Mouse (Mus musculus): Measurements from ENCODE around the gene Glce. TPM values are rescaled to one million over a fixed set of nuclear protein-coding genes. Genes with fewer than 3 reads are reported as not detected.

Glce gene
- polyA plus RNA-seq, 1 experiment from 2014 or later = 19.5 TPM

GRCm38 (mm10) chr9:62132005-62132782 lies 9.7 kb upstream of the Glce start:
- H3K9me3 ChIP-seq (ENCODE audit: control insufficient read depth, low read length) = no peaks in the 10 kb centered on the region
- H3K4me3 ChIP-seq (ENCODE audit: low read depth, low read length) = no peak overlapping the region
- no peaks in the 10 kb centered on the region for H3K36me3 ChIP-seq (ENCODE audit: control insufficient read depth, insufficient read depth, low read length)
- H3K4me2 ChIP-seq (ENCODE audit: low read depth, low read length, severe bottlenecking) = no peak overlapping the region
- no peaks in the 10 kb centered on the region for H3K4me1 ChIP-seq (replicated peaks; ENCODE audit: control insufficient read depth, insufficient read depth, low read length)
- H3K9ac ChIP-seq (ENCODE audit: low read length) = no peak overlapping the region
- WGBS = 73% methylated on average over 4 of the region's 4 CpGs
- H3K27me3 ChIP-seq (ENCODE audit: control insufficient read depth, insufficient read depth, low read length) = no peaks in the 10 kb centered on the region
- ATAC-seq (replicated peaks; ENCODE audit: low FRiP score) (no peak), DNase-seq (ENCODE audit: low spot score) (no peak)
- H3K27ac ChIP-seq (ENCODE audit: low read depth, low read length) = no peak overlapping the region

DNA sequence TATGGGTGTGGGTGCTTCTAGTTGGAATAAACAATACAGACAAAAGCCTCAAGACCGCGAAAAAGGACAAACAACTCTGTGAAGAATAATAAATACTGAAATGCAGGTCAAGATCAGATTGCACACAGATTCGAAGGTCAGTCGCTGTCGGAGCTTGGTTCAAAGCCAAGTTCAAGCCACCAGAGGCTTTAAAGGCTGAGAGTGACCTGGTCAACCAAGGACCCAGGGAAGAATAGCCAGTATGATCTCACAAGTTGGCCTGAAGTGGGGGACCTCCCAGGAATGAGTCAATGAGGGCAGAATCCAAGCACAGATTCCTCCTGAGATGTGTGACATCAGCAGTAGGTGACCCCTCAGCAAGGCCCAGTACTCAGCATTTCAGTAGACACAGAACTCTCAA lies 8.3 kb upstream of the Glce start:
- ATAC-seq (replicated peaks; ENCODE audit: low FRiP score) (no peak), DNase-seq (ENCODE audit: low spot score) (no peak)
- Histone ChIP-seq H3K36me3 (ENCODE audit: control insufficient read depth, insufficient read depth, low read length) (no peaks in the 10 kb centered on the region), H3K27ac (ENCODE audit: low read depth, low read length) (no peak overlapping the region), H3K27me3 (ENCODE audit: control insufficient read depth, insufficient read depth, low read length) (no peaks in the 10 kb centered on the region), H3K4me1 (replicated peaks; ENCODE audit: control insufficient read depth, insufficient read depth, low read length) (no peaks in the 10 kb centered on the region), H3K4me3 (ENCODE audit: low read depth, low read length) (no peak overlapping the region), H3K9me3 (ENCODE audit: control insufficient read depth, low read length) (no peaks in the 10 kb centered on the region), H3K4me2 (ENCODE audit: low read depth, low read length, severe bottlenecking) (no peak overlapping the region), H3K9ac (ENCODE audit: low read length) (no peak overlapping the region)
- 91% methylated on average over 5 of the region's 5 CpGs for WGBS

DNA sequence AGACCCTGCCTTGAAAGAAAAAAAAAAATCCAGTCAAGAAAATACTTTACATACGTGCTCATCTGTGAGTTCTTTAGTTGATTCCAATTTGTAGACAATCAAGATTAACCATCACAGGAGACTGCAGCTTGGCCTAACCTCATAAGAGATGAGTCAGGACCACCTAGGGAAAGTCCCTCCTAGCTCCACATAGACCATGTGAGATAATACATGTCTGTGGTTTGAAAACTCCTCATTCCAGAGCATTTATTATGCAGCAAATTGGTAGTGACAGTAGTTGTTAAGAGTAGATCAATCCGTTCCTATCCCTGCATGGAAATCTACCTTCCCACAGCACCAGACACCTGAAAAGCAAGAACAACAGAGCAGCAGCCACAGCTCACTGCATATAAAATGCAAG lies 5.6 kb upstream of the Glce start:
- Histone ChIP-seq H3K36me3 (ENCODE audit: control insufficient read depth, insufficient read depth, low read length) (no peaks in the 10 kb centered on the region), H3K27ac (ENCODE audit: low read depth, low read length) (no peak overlapping the region), H3K4me1 (replicated peaks; ENCODE audit: control insufficient read depth, insufficient read depth, low read length) (no peaks in the 10 kb centered on the region; the same call in 1 of the 2 replicates), H3K9ac (ENCODE audit: low read length) (no peak overlapping the region), H3K27me3 (ENCODE audit: control insufficient read depth, insufficient read depth, low read length) (no peaks in the 10 kb centered on the region), H3K9me3 (ENCODE audit: control insufficient read depth, low read length) (no peaks in the 10 kb centered on the region), H3K4me2 (ENCODE audit: low read depth, low read length, severe bottlenecking) (no peak overlapping the region), H3K4me3 (ENCODE audit: low read depth, low read length) (no peak overlapping the region)
- 84% methylated on average over 2 of the region's 2 CpGs for WGBS
- DNase-seq (ENCODE audit: low spot score) (no peak), ATAC-seq (replicated peaks; ENCODE audit: low FRiP score) (no peak)

DNA sequence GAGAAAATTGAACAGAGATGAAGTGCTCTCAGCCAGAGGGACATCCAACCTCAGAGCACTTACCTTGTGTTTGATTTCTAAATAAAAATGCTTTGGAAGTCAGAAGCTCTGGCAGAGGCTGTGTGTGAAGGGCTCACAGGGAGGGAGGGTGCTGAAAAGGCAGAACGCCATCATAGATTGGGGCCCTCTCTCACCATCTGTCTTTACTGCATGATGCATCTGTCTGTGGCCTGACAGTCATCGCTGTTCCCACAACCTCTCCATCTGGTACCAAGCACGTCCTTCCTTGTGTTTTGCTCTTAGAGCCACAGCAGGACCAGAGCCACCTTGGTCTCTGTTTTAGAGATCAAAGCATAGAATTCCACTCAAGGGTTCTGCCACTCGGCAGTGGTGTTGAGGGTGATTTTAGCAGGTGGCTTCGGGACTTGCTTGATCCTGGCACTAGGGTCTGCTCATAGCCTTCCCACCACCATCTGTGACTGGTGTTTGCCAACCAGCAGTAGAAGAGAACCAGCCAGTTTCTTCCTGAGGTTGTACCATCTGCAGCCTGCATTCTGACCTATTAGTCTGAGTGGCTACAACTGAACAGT lies 3.6 kb upstream of the Glce start:
- Histone ChIP-seq H3K4me3 (ENCODE audit: low read depth, low read length) (no peak overlapping the region), H3K27ac (ENCODE audit: low read depth, low read length) (no peak overlapping the region), H3K9ac (ENCODE audit: low read length) (no peak overlapping the region), H3K9me3 (ENCODE audit: control insufficient read depth, low read length) (no peaks in the 10 kb centered on the region), H3K4me1 (replicated peaks; ENCODE audit: control insufficient read depth, insufficient read depth, low read length) (no peaks in the 10 kb centered on the region; the same call in 1 of the 2 replicates), H3K27me3 (ENCODE audit: control insufficient read depth, insufficient read depth, low read length) (no peaks in the 10 kb centered on the region), H3K36me3 (ENCODE audit: control insufficient read depth, insufficient read depth, low read length) (no peaks in the 10 kb centered on the region), H3K4me2 (ENCODE audit: low read depth, low read length, severe bottlenecking) (no peak overlapping the region)
- ATAC-seq (replicated peaks; ENCODE audit: low FRiP score) (no peak), DNase-seq (ENCODE audit: low spot score) (no peak)
- WGBS = 76% methylated on average over 5 of the region's 5 CpGs

DNA sequence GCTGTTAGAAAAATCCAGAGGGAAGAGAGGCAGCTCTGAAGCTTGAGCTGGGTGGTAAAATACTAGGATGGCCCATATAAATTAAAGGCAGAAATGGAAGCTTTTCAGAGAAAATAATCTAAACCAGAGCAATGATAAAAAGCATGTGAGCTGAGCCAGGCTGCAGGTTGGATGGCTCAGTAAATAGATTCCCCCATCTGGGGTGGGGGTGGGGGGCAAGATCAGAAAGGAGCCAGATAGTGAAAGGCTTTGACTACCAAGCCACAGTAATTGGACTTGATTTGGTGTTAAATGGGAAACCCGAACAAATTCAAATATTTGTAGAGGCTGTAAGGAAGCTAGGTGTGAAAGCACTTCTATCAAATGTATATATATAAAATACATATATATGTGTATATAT lies 1.8 kb upstream of the Glce start:
- no peaks in the 10 kb centered on the region for H3K9me3 ChIP-seq (ENCODE audit: control insufficient read depth, low read length)
- 88% methylated on average over 1 of the region's 1 CpGs for WGBS
- no peak for ATAC-seq (replicated peaks; ENCODE audit: low FRiP score)

DNA sequence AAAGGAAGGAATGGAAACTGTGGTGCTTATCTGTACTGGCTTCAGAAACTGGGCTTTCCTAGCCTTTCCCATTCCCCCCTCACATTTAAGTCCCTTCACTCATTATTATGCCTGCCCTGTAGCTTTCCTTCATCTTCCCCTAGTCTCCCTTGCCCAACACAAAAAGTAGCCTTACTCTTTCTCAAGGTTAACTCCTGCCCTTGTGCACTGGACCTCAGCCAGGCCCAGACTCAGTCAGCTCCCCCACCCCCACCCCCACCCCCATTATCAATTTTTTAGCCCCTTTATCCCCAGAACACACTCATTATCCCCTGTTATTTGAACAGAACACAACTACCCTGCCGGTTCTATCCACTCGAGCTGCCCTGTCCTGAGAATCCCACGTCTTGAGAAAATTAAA lies 1.0 kb upstream of the Glce start:
- Histone ChIP-seq H3K4me1 (replicated peaks; ENCODE audit: control insufficient read depth, insufficient read depth, low read length) (no peaks in the 10 kb centered on the region; the same call in 1 of the 2 replicates), H3K4me2 (ENCODE audit: low read depth, low read length, severe bottlenecking) (peak overlapping the region; percentile 53; the same call in 1 of the 2 replicates), H3K9me3 (ENCODE audit: control insufficient read depth, low read length) (no peaks in the 10 kb centered on the region), H3K9ac (ENCODE audit: low read length) (no peak overlapping the region; the same call in 1 of the 2 replicates), H3K27me3 (ENCODE audit: control insufficient read depth, insufficient read depth, low read length) (no peaks in the 10 kb centered on the region), H3K36me3 (ENCODE audit: control insufficient read depth, insufficient read depth, low read length) (no peaks in the 10 kb centered on the region), H3K27ac (ENCODE audit: low read depth, low read length) (no peak overlapping the region), H3K4me3 (ENCODE audit: low read depth, low read length) (peak overlapping the region; percentile 83)
- ATAC-seq (replicated peaks; ENCODE audit: low FRiP score) = no peak
- no peak for DNase-seq (ENCODE audit: low spot score)
- WGBS = 47% methylated on average over 3 of the region's 3 CpGs

More for the DNA sequence above, 1.8 kb upstream of the Glce start:
- H3K4me3 ChIP-seq (ENCODE audit: low read depth, low read length) = no peak overlapping the region
- no peak for DNase-seq (ENCODE audit: low spot score)
- no peaks in the 10 kb centered on the region for H3K27me3 ChIP-seq (ENCODE audit: control insufficient read depth, insufficient read depth, low read length)
- no peak overlapping the region for H3K27ac ChIP-seq (ENCODE audit: low read depth, low read length)
- no peak overlapping the region for H3K9ac ChIP-seq (ENCODE audit: low read length)
- no peaks in the 10 kb centered on the region; the same call in 1 of the 2 replicates for H3K4me1 ChIP-seq (replicated peaks; ENCODE audit: control insufficient read depth, insufficient read depth, low read length)
- no peaks in the 10 kb centered on the region for H3K36me3 ChIP-seq (ENCODE audit: control insufficient read depth, insufficient read depth, low read length)
- H3K4me2 ChIP-seq (ENCODE audit: low read depth, low read length, severe bottlenecking) = no peak overlapping the region

GRCm38 (mm10) chr9:62121551-62122447 lies 656 bp downstream of the Glce start:
- H3K27ac ChIP-seq (ENCODE audit: low read depth, low read length) = peak overlapping the region; percentile 60; the same call in 1 of the 2 replicates
- ATAC-seq (replicated peaks; ENCODE audit: low FRiP score) = peak; percentile 37
- no peaks in the 10 kb centered on the region for H3K27me3 ChIP-seq (ENCODE audit: control insufficient read depth, insufficient read depth, low read length)
- H3K4me1 ChIP-seq (replicated peaks; ENCODE audit: control insufficient read depth, insufficient read depth, low read length) = no peaks in the 10 kb centered on the region; the same call in 1 of the 2 replicates
- peak overlapping the region; percentile 77 for H3K4me2 ChIP-seq (ENCODE audit: low read depth, low read length, severe bottlenecking)
- DNase-seq (ENCODE audit: low spot score) = peak; percentile 69
- peak overlapping the region; percentile 90 for H3K9ac ChIP-seq (ENCODE audit: low read length)
- peak overlapping the region; percentile 83 for H3K4me3 ChIP-seq (ENCODE audit: low read depth, low read length)
- H3K36me3 ChIP-seq (ENCODE audit: control insufficient read depth, insufficient read depth, low read length) = no peaks in the 10 kb centered on the region
- no peaks in the 10 kb centered on the region for H3K9me3 ChIP-seq (ENCODE audit: control insufficient read depth, low read length)
- WGBS = under 1% methylated on average over 59 of the region's 59 CpGs

- Histone ChIP-seq H3K27me3 (ENCODE audit: control insufficient read depth, insufficient read depth, low read length) (no peaks in the 10 kb centered on the region), H3K27ac (ENCODE audit: low read depth, low read length) (no peak overlapping the region), H3K9ac (ENCODE audit: low read length) (no peak overlapping the region), H3K4me1 (replicated peaks; ENCODE audit: control insufficient read depth, insufficient read depth, low read length) (no peaks in the 10 kb centered on the region; the same call in 1 of the 2 replicates), H3K9me3 (ENCODE audit: control insufficient read depth, low read length) (no peaks in the 10 kb centered on the region), H3K36me3 (ENCODE audit: control insufficient read depth, insufficient read depth, low read length) (no peaks in the 10 kb centered on the region), H3K4me2 (ENCODE audit: low read depth, low read length, severe bottlenecking) (no peak overlapping the region), H3K4me3 (ENCODE audit: low read depth, low read length) (no peak overlapping the region)
- DNase-seq (ENCODE audit: low spot score) (no peak), ATAC-seq (replicated peaks; ENCODE audit: low FRiP score) (no peak)
- 14% methylated on average over 3 of the region's 3 CpGs for WGBS
These were observed 3.7 kb downstream of the Glce start for GRCm38 (mm10) chr9:62118754-62119153.
